Mouse (Mus musculus) liver, postnatal 0 days (tissue): ENCODE results near the gene Car14.

Experiments
- CTCF ChIP-seq: sonication (generic); IDR thresholded peaks from 2 replicates; pipeline ENCODE4 v1.5.1; 2016; ENCODE audit warnings: antibody characterized with exemption, low read depth
- EP300 ChIP-seq: IDR thresholded peaks from 2 replicates; pipeline ENCODE4 v1.6.1; 2016; ENCODE audit warnings: antibody characterized with exemption, low read depth, mild to moderate bottlenecking

GRCm38 (mm10) chr3:95879063-95879462 is 25.4 kb downstream of the Car14 start:
- no peak for TF ChIP-seq CTCF
- TF ChIP-seq EP300, result no peak
